Mouse (Mus musculus) embryonic stem cell, embryonic (primary cell): Measurements from ENCODE around the gene Bmpr1a.

Source experiments
- CTCF ChIA-PET, 4 experiments: fragments of 300-600 bp in 2 of 4; fragments of 350-600 bp in 2 of 4; sonication (Branson Sonifier 250); formaldehyde crosslinking; loops; one replicate each; lab custom pipeline; 2022; ENCODE audit warnings: inconsistent platforms in 2 of 4; lab: Charles Lee
- POLR2A ChIA-PET, 4 experiments: fragments of 300-600 bp in 2 of 4; fragments of 350-600 bp in 2 of 4; sonication (Branson Sonifier 250); formaldehyde crosslinking; loops; one replicate each; lab custom pipeline; 2022; ENCODE audit warnings: antibody characterized with exemption in 4 of 4, inconsistent platforms in 1 of 4; lab: Charles Lee

Gene Bmpr1a

GRCm38 (mm10) chr14:34445348-34445747 lies 57.8 kb downstream of the Bmpr1a start:
- ChIA-PET POLR2A (no interaction called here), CTCF (interaction anchor here in 1 of 4 experiments (0.6 kb wide), 1 partner anchor 12 kb away, joined by 3 read pairs; no protein-coding TSS in a partner anchor)

- ChIA-PET CTCF (interaction anchor here in 2 of 4 experiments (0.7 to 0.9 kb wide), 3 partner anchors 11 to 151 kb away, joined by 3 to 5 read pairs (median 5); no protein-coding TSS in a partner anchor), POLR2A (interaction anchor here in 3 of 4 experiments (0.6 to 1.5 kb wide), 4 partner anchors 8 to 104 kb away, joined by 3 to 7 read pairs (median 3); no protein-coding TSS in a partner anchor)
These were observed 58.2 kb downstream of the Bmpr1a start for GRCm38 (mm10) chr14:34444924-34445323.

- POLR2A ChIA-PET = interaction anchor here in 3 of 4 experiments (0.6 to 1.5 kb wide), 6 partner anchors 9 to 105 kb away, joined by 3 to 7 read pairs (median 3); no protein-coding TSS in a partner anchor
- CTCF ChIA-PET = interaction anchor here in 2 of 4 experiments (0.7 to 0.9 kb wide), 3 partner anchors 10 to 152 kb away, joined by 3 to 5 read pairs (median 5); no protein-coding TSS in a partner anchor
These were observed 58.8 kb downstream of the Bmpr1a start for GRCm38 (mm10) chr14:34444368-34444767.

- POLR2A ChIA-PET = interaction anchor here in 1 of 4 experiments (0.9 to 1.6 kb wide), 2 partner anchors 11 to 17 kb away, joined by 4 to 7 read pairs; no protein-coding TSS in a partner anchor
These were observed 60.6 kb downstream of the Bmpr1a start for GRCm38 (mm10) chr14:34442531-34442930.

GRCm38 (mm10) chr14:34440526-34441066 lies 62.5 kb downstream of the Bmpr1a start:
- ChIA-PET CTCF (interaction anchor here in 1 of 4 experiments (0.5 kb wide), 1 partner anchor 67 kb away, joined by 3 read pairs; no protein-coding TSS in a partner anchor), POLR2A (interaction anchor here in 2 of 4 experiments (0.7 to 0.9 kb wide), 3 partner anchors 8 to 115 kb away, joined by 3 read pairs; no protein-coding TSS in a partner anchor)

More at GRCm38 (mm10) chr14:34442531-34442930, 60.6 kb downstream of the Bmpr1a start:
- CTCF ChIA-PET = interaction anchor here in 1 of 4 experiments (1.1 to 1.2 kb wide), 2 partner anchors 174 to 175 kb away, joined by 3 read pairs; no protein-coding TSS in a partner anchor

GRCm38 (mm10) chr14:34429069-34429468 lies 74.1 kb downstream of the Bmpr1a start:
- CTCF ChIA-PET = interaction anchor here in 3 of 4 experiments (0.5 to 1.1 kb wide), 5 partner anchors 21 to 357 kb away, joined by 3 to 6 read pairs (median 3); no protein-coding TSS in a partner anchor
- POLR2A ChIA-PET = interaction anchor here in 3 of 4 experiments (0.7 to 0.8 kb wide), 3 partner anchors 22 to 327 kb away, joined by 3 read pairs; no protein-coding TSS in a partner anchor

- CTCF ChIA-PET = interaction anchor here in 3 of 4 experiments (0.6 to 1.3 kb wide), 3 partner anchors 19 to 397 kb away, joined by 3 to 17 read pairs (median 4); no protein-coding TSS in a partner anchor
- POLR2A ChIA-PET = interaction anchor here in 2 of 4 experiments (1.0 to 1.6 kb wide), 4 partner anchors 12 to 37 kb away, joined by 3 to 4 read pairs (median 3); no protein-coding TSS in a partner anchor
These were observed 74.9 kb downstream of the Bmpr1a start for GRCm38 (mm10) chr14:34428274-34428673.

- ChIA-PET POLR2A (interaction anchor here in 1 of 4 experiments (0.9 to 1.2 kb wide), 2 partner anchors 12 to 127 kb away, joined by 3 to 5 read pairs; no protein-coding TSS in a partner anchor), CTCF (no interaction called here)
These were observed 82.1 kb downstream of the Bmpr1a start for GRCm38 (mm10) chr14:34421078-34421477.

GRCm38 (mm10) chr14:34417501-34417900 lies 85.6 kb downstream of the Bmpr1a start:
- ChIA-PET POLR2A (interaction anchor here in 3 of 4 experiments (0.6 to 1.3 kb wide), 8 partner anchors 10 to 956 kb away, joined by 3 to 6 read pairs (median 3); no protein-coding TSS in a partner anchor), CTCF (interaction anchor here in 2 of 4 experiments (0.6 to 0.9 kb wide), 4 partner anchors 8 to 311 kb away, joined by 3 to 18 read pairs (median 7); no protein-coding TSS in a partner anchor)

- CTCF ChIA-PET = interaction anchor here in 1 of 4 experiments (0.7 kb wide), 1 partner anchor 155 kb away, joined by 18 read pairs; no protein-coding TSS in a partner anchor
- POLR2A ChIA-PET = interaction anchor here in 3 of 4 experiments (0.6 to 1.3 kb wide), 6 partner anchors 10 to 197 kb away, joined by 3 to 7 read pairs (median 4); no protein-coding TSS in a partner anchor
These were observed 86.2 kb downstream of the Bmpr1a start for GRCm38 (mm10) chr14:34416946-34417345.

- ChIA-PET POLR2A (no interaction called here), CTCF (no interaction called here)
These were observed 90.8 kb downstream of the Bmpr1a start for GRCm38 (mm10) chr14:34412164-34412896.

GRCm38 (mm10) chr14:34410716-34411115 lies 92.4 kb downstream of the Bmpr1a start:
- CTCF ChIA-PET = no interaction called here

GRCm38 (mm10) chr14:34403424-34403823 lies 99.7 kb downstream of the Bmpr1a start:
- ChIA-PET POLR2A (interaction anchor here (0.6 to 3.8 kb wide), 11 partner anchors 10 to 302 kb away, joined by 3 to 21 read pairs (median 4); partner anchors contain the start of gene Sncg (in 1 of the 4)), CTCF (interaction anchor here in 3 of 4 experiments (0.6 to 3.0 kb wide), 16 partner anchors 24 to 1647 kb away, joined by 3 to 14 read pairs (median 4); no protein-coding TSS in a partner anchor)

More at GRCm38 (mm10) chr14:34410716-34411115, 92.4 kb downstream of the Bmpr1a start:
- POLR2A ChIA-PET = interaction anchor here in 1 of 4 experiments (0.6 to 1.6 kb wide), 2 partner anchors 52 to 69 kb away, joined by 3 to 5 read pairs; no protein-coding TSS in a partner anchor

- ChIA-PET POLR2A (interaction anchor here in 3 of 4 experiments (0.7 to 3.8 kb wide), 11 partner anchors 9 to 135 kb away, joined by 3 to 21 read pairs (median 5); partner anchors contain the start of gene Sncg (in 1 of the 3)), CTCF (interaction anchor here in 3 of 4 experiments (0.7 to 3.0 kb wide), 15 partner anchors 24 to 1646 kb away, joined by 3 to 14 read pairs (median 3); no protein-coding TSS in a partner anchor)
These were observed 100.3 kb downstream of the Bmpr1a start for GRCm38 (mm10) chr14:34402871-34403270.

GRCm38 (mm10) chr14:34401135-34401534 lies 102.0 kb downstream of the Bmpr1a start:
- ChIA-PET CTCF (interaction anchor here in 3 of 4 experiments (0.7 to 3.0 kb wide), 10 partner anchors 22 to 377 kb away, joined by 3 to 14 read pairs (median 4); no protein-coding TSS in a partner anchor), POLR2A (interaction anchor here in 3 of 4 experiments (0.6 to 9.1 kb wide), 8 partner anchors 10 to 160 kb away, joined by 3 to 153 read pairs (median 3); partner anchors contain the start of genes Mmrn2 (in 1 of the 3) and Sncg (in 1 of the 3))

GRCm38 (mm10) chr14:34400021-34400420 lies 103.1 kb downstream of the Bmpr1a start:
- CTCF ChIA-PET = interaction anchor here (0.5 to 3.0 kb wide), 16 partner anchors 22 to 495 kb away, joined by 3 to 27 read pairs (median 4); no protein-coding TSS in a partner anchor
- POLR2A ChIA-PET = interaction anchor here in 3 of 4 experiments (0.5 to 9.1 kb wide), 18 partner anchors 8 to 145 kb away, joined by 3 to 153 read pairs (median 3); partner anchors contain the start of genes Mmrn2 (in 2 of the 3) and Sncg (in 2 of the 3)

- ChIA-PET CTCF (interaction anchor here (0.6 to 3.0 kb wide), 15 partner anchors 21 to 319 kb away, joined by 3 to 27 read pairs (median 3); no protein-coding TSS in a partner anchor), POLR2A (interaction anchor here (0.6 to 9.1 kb wide), 20 partner anchors 8 to 127 kb away, joined by 3 to 153 read pairs (median 4); partner anchors contain the start of genes Mmrn2 (in 2 of the 4) and Sncg (in 2 of the 4))
These were observed 103.8 kb downstream of the Bmpr1a start for GRCm38 (mm10) chr14:34399301-34399700.
